8 mouse cellular contexts compared by ENCODE assay signal in the genomic region with DNA sequence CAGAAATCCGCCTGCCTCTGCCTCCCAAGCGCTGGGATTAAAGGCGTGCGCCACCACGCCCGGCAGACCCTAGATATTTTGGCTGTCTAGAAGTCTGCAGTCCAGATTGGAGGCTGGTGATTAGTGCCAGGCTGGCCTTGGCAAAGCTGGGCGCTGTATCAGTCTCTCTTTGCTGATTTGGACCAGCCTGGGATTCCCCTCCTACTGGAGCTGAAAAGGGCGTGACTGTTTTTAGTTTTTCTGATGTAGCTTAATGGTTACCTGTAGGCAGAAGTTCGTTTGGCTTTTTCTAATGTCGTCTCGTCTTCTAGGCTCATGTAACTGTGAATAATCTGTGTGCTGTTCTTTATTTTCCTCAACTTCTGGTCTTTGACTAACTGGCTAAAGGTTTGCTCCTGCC. TPM values are rescaled to one million over a fixed set of nuclear protein-coding genes. Genes with fewer than 3 reads are reported as not detected.
DNase-seq lines count a peak whose midpoint lies in the region; ATAC-seq and TF ChIP-seq lines count a peak whose summit lies in the region.

No protein-coding gene starts in this region.

- peaks cover 8% of the 10 kb centered on the region; the same call in 1 of the 2 replicates for H3K4me1 ChIP-seq in heart, embryonic 10.5 days
- peaks cover 64% of the 10 kb centered on the region for H3K4me1 ChIP-seq in E14TG2a.4 (replicated peaks; ENCODE audit: low read depth, low read length)
- H3K4me1 ChIP-seq in forebrain, embryonic 16.5 days (replicated peaks; ENCODE audit: control insufficient read depth, insufficient read depth, low read length): peaks cover 26% of the 10 kb centered on the region

- 55% methylated on average over 11 of the region's 11 CpGs for whole genome bisulfite sequencing in heart, embryonic 10.5 days
- WGBS in forebrain, embryonic 16.5 days: 49% methylated on average over 11 of the region's 11 CpGs

- H3K9ac ChIP-seq in forebrain, embryonic 16.5 days (replicated peaks; ENCODE audit: low read depth, low read length): peak overlapping the region; percentile 79

- H3K27ac ChIP-seq in heart, embryonic 10.5 days: peak overlapping the region; percentile 95; the same call in 1 of the 2 replicates
- no peak overlapping the region for H3K27ac ChIP-seq in forebrain, embryonic 16.5 days (ENCODE audit: low read length)

- H3K4me2 ChIP-seq in forebrain, embryonic 16.5 days (ENCODE audit: low read length): peak overlapping the region; percentile 82

- intact Hi-C loops in heart, postnatal 36 days (cut with DNase I): no loop called here

- TF ChIP-seq CTCF in E14TG2a.4 (conservative IDR thresholded peaks at IDR 0.05; ENCODE audit: low read length): no peak

- H3K27me3 ChIP-seq in heart, embryonic 10.5 days (ENCODE audit: insufficient read depth, poor library complexity, severe bottlenecking): no peaks in the 10 kb centered on the region
- H3K27me3 ChIP-seq in E14TG2a.4 (ENCODE audit: insufficient read depth, low read length): no peaks in the 10 kb centered on the region
- no peaks in the 10 kb centered on the region for H3K27me3 ChIP-seq in forebrain, embryonic 16.5 days (replicated peaks; ENCODE audit: control insufficient read depth, insufficient read depth, low read length)

- H3K9me3 ChIP-seq in heart, embryonic 10.5 days: no peaks in the 10 kb centered on the region
- no peaks in the 10 kb centered on the region for H3K9me3 ChIP-seq in E14TG2a.4 (ENCODE audit: low read length)
- no peaks in the 10 kb centered on the region for H3K9me3 ChIP-seq in forebrain, embryonic 16.5 days (ENCODE audit: control insufficient read depth, low read length)

- peak overlapping the region; percentile 93 for H3K4me3 ChIP-seq in heart, embryonic 10.5 days
- peak overlapping the region; percentile 96 for H3K4me3 ChIP-seq in E14TG2a.4 (replicated peaks; ENCODE audit: low read length)
- H3K4me3 ChIP-seq in forebrain, embryonic 16.5 days (replicated peaks; ENCODE audit: low read length): peak overlapping the region; percentile 62

- DNase-seq in heart, embryonic 10.5 days (ENCODE audit: low spot score): no peak
- no peak for DNase-seq in heart, postnatal 36 days
- no peak for DNase-seq in thymus, postnatal 0 days (ENCODE audit: low spot score)
- no peak for DNase-seq in right cerebral cortex, adult 18-20 months
- no peak for DNase-seq in ovary, postnatal 14 days (ENCODE audit: low spot score)

- H3K36me3 ChIP-seq in heart, embryonic 10.5 days: peaks cover 23% of the 10 kb centered on the region
- peaks cover 42% of the 10 kb centered on the region for H3K36me3 ChIP-seq in E14TG2a.4 (ENCODE audit: insufficient read depth, low read length)
- H3K36me3 ChIP-seq in forebrain, embryonic 16.5 days (ENCODE audit: control insufficient read depth, insufficient read depth): peaks cover 3% of the 10 kb centered on the region; the same call in 1 of the 2 replicates

- no peak for ATAC-seq in forebrain, embryonic 16.5 days
- ATAC-seq in megakaryocyte-erythroid progenitor cell, adult 5-6 weeks (replicated peaks; ENCODE audit: low FRiP score, low TSS enrichment, poor library complexity, severe bottlenecking): 0 out of 2 replicates have a peak, but pooled peaks have one; percentile 23

RNA-seq across cellular contexts. Expression of a gene that starts 1.4 kb away (rescaled TPM):
- 166 and 197 TPM in 2 replicates for polyA plus RNA-seq in heart, embryonic 10.5 days (2016; fragmentation: Nextera tagmentation; extraction: Ambion mirVana)
- total RNA-seq in heart, postnatal 36 days (2021): 10 to 100 TPM; 28.9 to 29.0 TPM
- 309 and 325 TPM in 2 replicates for polyA plus RNA-seq in forebrain, embryonic 16.5 days (2015; fragmentation: Nextera tagmentation; extraction: Ambion mirVana)
- total RNA-seq in megakaryocyte-erythroid progenitor cell, adult 5-6 weeks (2014; fragmentation: Nextera tagmentation): 76.3 and 86.0 TPM in 2 replicates
- total RNA-seq in megakaryocyte-erythroid progenitor cell, adult 5-6 weeks (2017): 67.3 and 88.4 TPM in 2 replicates
- 138 TPM in 2 replicates for polyA plus RNA-seq in thymus, postnatal 0 days (2015; fragmentation: Nextera tagmentation; extraction: Ambion mirVana)

RNA-seq across cellular contexts. Expression of a gene that starts 42.6 kb away (rescaled TPM):
- polyA plus RNA-seq in heart, embryonic 10.5 days (2016; fragmentation: Nextera tagmentation; extraction: Ambion mirVana): 38.9 and 51.3 TPM in 2 replicates
- 1 to 10 TPM; 8.0 to 9.5 TPM for total RNA-seq in heart, postnatal 36 days (2021)
- polyA plus RNA-seq in forebrain, embryonic 16.5 days (2015; fragmentation: Nextera tagmentation; extraction: Ambion mirVana): 48.4 and 53.8 TPM in 2 replicates
- 56.6 and 56.8 TPM in 2 replicates for total RNA-seq in megakaryocyte-erythroid progenitor cell, adult 5-6 weeks (2014; fragmentation: Nextera tagmentation)
- total RNA-seq in megakaryocyte-erythroid progenitor cell, adult 5-6 weeks (2017): 23.5 and 36.1 TPM in 2 replicates
- 27.0 and 29.1 TPM in 2 replicates for polyA plus RNA-seq in thymus, postnatal 0 days (2015; fragmentation: Nextera tagmentation; extraction: Ambion mirVana)

RNA-seq across cellular contexts. Expression of a gene that starts 48.6 kb away (rescaled TPM):
- polyA plus RNA-seq in heart, embryonic 10.5 days (2016; fragmentation: Nextera tagmentation; extraction: Ambion mirVana): 69.2 and 70.4 TPM in 2 replicates
- total RNA-seq in heart, postnatal 36 days (2021): 100 to 1,000 TPM; 118 to 124 TPM
- polyA plus RNA-seq in forebrain, embryonic 16.5 days (2015; fragmentation: Nextera tagmentation; extraction: Ambion mirVana): 86.2 and 88.7 TPM in 2 replicates
- 25.8 and 30.7 TPM in 2 replicates for total RNA-seq in megakaryocyte-erythroid progenitor cell, adult 5-6 weeks (2014; fragmentation: Nextera tagmentation)
- total RNA-seq in megakaryocyte-erythroid progenitor cell, adult 5-6 weeks (2017): 22.6 and 23.7 TPM in 2 replicates
- polyA plus RNA-seq in thymus, postnatal 0 days (2015; fragmentation: Nextera tagmentation; extraction: Ambion mirVana): 161 and 167 TPM in 2 replicates

RNA-seq across cellular contexts. Expression of a gene that starts 55.6 kb away (rescaled TPM):
- polyA plus RNA-seq in heart, embryonic 10.5 days (2016; fragmentation: Nextera tagmentation; extraction: Ambion mirVana): 81.6 and 92.1 TPM in 2 replicates
- total RNA-seq in heart, postnatal 36 days (2021): 10 to 100 TPM; 63.9 to 72.4 TPM
- polyA plus RNA-seq in forebrain, embryonic 16.5 days (2015; fragmentation: Nextera tagmentation; extraction: Ambion mirVana): 76.1 and 82.5 TPM in 2 replicates
- total RNA-seq in megakaryocyte-erythroid progenitor cell, adult 5-6 weeks (2014; fragmentation: Nextera tagmentation): 62.6 and 81.4 TPM in 2 replicates
- 58.7 and 63.8 TPM in 2 replicates for total RNA-seq in megakaryocyte-erythroid progenitor cell, adult 5-6 weeks (2017)
- polyA plus RNA-seq in thymus, postnatal 0 days (2015; fragmentation: Nextera tagmentation; extraction: Ambion mirVana): 107 TPM in 2 replicates

RNA-seq across cellular contexts. Expression of a gene that starts 56.9 kb away (rescaled TPM):
- polyA plus RNA-seq in heart, embryonic 10.5 days (2016; fragmentation: Nextera tagmentation; extraction: Ambion mirVana): 2.0 and 6.1 TPM in 2 replicates
- not detected for total RNA-seq in heart, postnatal 36 days (2021)
- polyA plus RNA-seq in forebrain, embryonic 16.5 days (2015; fragmentation: Nextera tagmentation; extraction: Ambion mirVana): 1.8 and 2.9 TPM in 2 replicates
- total RNA-seq in megakaryocyte-erythroid progenitor cell, adult 5-6 weeks (2014; fragmentation: Nextera tagmentation): 0.42 TPM in 1 of 2 replicates, not detected in the other
- total RNA-seq in megakaryocyte-erythroid progenitor cell, adult 5-6 weeks (2017): not detected in 2 replicates
- polyA plus RNA-seq in thymus, postnatal 0 days (2015; fragmentation: Nextera tagmentation; extraction: Ambion mirVana): 20.2 and 21.0 TPM in 2 replicates
